Mouse (Mus musculus) CH12.LX (cell line): ENCODE data around the gene Prkce.

ENCODE experiments used
- CTCF ChIP-seq, 2 experiments: IDR thresholded peaks in 1 of 2; conservative IDR thresholded peaks in 1 of 2; 2 replicates each; pipeline ENCODE4 v1.5.1; 2011 to 2012; ENCODE audit warnings: low read depth in 2 of 2, low read length in 2 of 2, improper control_type of control experiment in 1 of 2, inconsistent platforms in 1 of 2, mild to moderate bottlenecking in 1 of 2, moderate library complexity in 1 of 2
- EP300 ChIP-seq: IDR thresholded peaks from 2 replicates; pipeline ENCODE4 v1.6.1; 2011; ENCODE audit warnings: low read length, improper control_type of control experiment
- POLR2A ChIP-seq: IDR thresholded peaks from 2 replicates; pipeline ENCODE4 v1.6.1; 2011; ENCODE audit warnings: low read depth, mild to moderate bottlenecking, improper control_type of control experiment, low read length
- POLR2AphosphoS2 ChIP-seq: IDR thresholded peaks from 2 replicates; pipeline ENCODE4 v1.6.1; 2011; ENCODE audit warnings: low read depth, low read length, improper control_type of control experiment
- RAD21 ChIP-seq: IDR thresholded peaks from 2 replicates; pipeline ENCODE4 v1.6.1; 2011; ENCODE audit warnings: low read depth, mild to moderate bottlenecking, low read length, improper control_type of control experiment, moderate library complexity
- SIN3A ChIP-seq: IDR thresholded peaks from 2 replicates; pipeline ENCODE4 v1.6.1; 2012; ENCODE audit warnings: low read length, improper control_type of control experiment, inconsistent platforms
- SMC3 ChIP-seq: IDR thresholded peaks from 2 replicates; pipeline ENCODE4 v1.6.1; 2011; ENCODE audit warnings: low read depth, low read length, improper control_type of control experiment
- ZKSCAN1 ChIP-seq: IDR thresholded peaks from 2 replicates; pipeline ENCODE4 v1.6.1; 2012; ENCODE audit warnings: low read depth, inconsistent platforms, low read length, improper control_type of control experiment, borderline replicate concordance
- ZMIZ1 ChIP-seq: IDR thresholded peaks from 2 replicates; pipeline ENCODE4 v1.6.1; 2012; ENCODE audit warnings: low read depth, mild to moderate bottlenecking, inconsistent platforms, low read length, improper control_type of control experiment
- ZNF384 ChIP-seq: IDR thresholded peaks from 2 replicates; pipeline ENCODE4 v1.6.1; 2012; ENCODE audit warnings: low read depth, low read length, improper control_type of control experiment, inconsistent platforms

- TF ChIP-seq ZNF384 (no peak), CTCF (conservative IDR thresholded peaks at IDR 0.05 in 1 of 2, IDR thresholded peaks at IDR 0.05 in 1 of 2; ENCODE audit: low read depth in 2 of 2, low read length in 2 of 2) (no peak), ZMIZ1 (no peak), POLR2A (no peak), EP300 (peak; percentile 67), RAD21 (no peak), SMC3 (no peak), ZKSCAN1 (no peak), SIN3A (no peak), POLR2AphosphoS2 (no peak)
Measured at GRCm38 (mm10) chr17:86209680-86210251, 42.2 kb downstream of the Prkce start.
